Mouse (Mus musculus): ENCODE measurements at regions not wholly inside any gene's neighbourhood (a gene's known extent, or its start where the extent isn't known, plus 50 kb on each side); places are given as distances from the start of the nearest gene placed in this dataset.

- TF ChIP-seq CTCF (IDR thresholded peaks at IDR 0.05; ENCODE audit: control insufficient read depth, insufficient read depth, low read length) (no peak), POLR2A (IDR thresholded peaks at IDR 0.05; ENCODE audit: borderline replicate concordance, control insufficient read depth, low read depth, low read length) (no peak)
Measured at GRCm38 (mm10) chr1:194516136-194516535, 101.9 kb upstream of the Plxna2 start.
